Mouse (Mus musculus) C2C12 (cell line): ENCODE data around the gene Cplx3.

Experiments
- CTCF ChIP-seq: IDR thresholded peaks from one replicate; pipeline ENCODE4 v1.5.1; 2011; ENCODE audit not compliant: control insufficient read depth, insufficient read depth, insufficient read length
- FOSL1 ChIP-seq: IDR thresholded peaks from one replicate; pipeline ENCODE4 v1.8.0; 2011; ENCODE audit warnings: mild to moderate bottlenecking, low read length; ENCODE audit not compliant: poor library complexity, insufficient read depth, severe bottlenecking
- MYOG ChIP-seq: IDR thresholded peaks from one replicate; pipeline ENCODE4 v1.6.1; 2011; ENCODE audit not compliant: control insufficient read depth, insufficient read length; ENCODE audit errors: extremely low read depth
- USF1 ChIP-seq: IDR thresholded peaks from one replicate; pipeline ENCODE4 v1.6.1; 2011; ENCODE audit warnings: low read depth, mild to moderate bottlenecking, control low read depth, moderate library complexity

GRCm38 (mm10) chr9:57597265-57597664 is 8.8 kb downstream of the Cplx3 start:
- TF ChIP-seq CTCF (no peak), USF1 (no peak), FOSL1 (no peak), MYOG (no peak)
